Mouse (Mus musculus) intestine, embryonic 14.5 days (tissue): ENCODE data around the gene Anp32e. TPM values are rescaled to one million over a fixed set of nuclear protein-coding genes. Genes with fewer than 3 reads are reported as not detected.
"Not testable (repeated sequence)": the region's sequence is repeated elsewhere in the genome, so short reads cannot be mapped to it uniquely, and the experiment has no call there.

Experiments used
- ATAC-seq: fragments of 200-750 bp; cut with Nextera tagmentation; replicated peaks from 2 replicates; pipeline ENCODE4 v1.8.0; 2017; ENCODE audit warnings: low read depth, moderate number of reproducible peaks, moderate TSS enrichment, moderate library complexity; ENCODE audit not compliant: low FRiP score, low TSS enrichment
- DNase-seq: peaks from one replicate; pipeline ENCODE4 v3.0.0-alpha.2; 2018; ENCODE audit warnings: low spot score
- H3K27ac ChIP-seq: fragments of 300-500 bp; sonication (generic); 2 replicates; pipeline ENCODE4 v1.5.1; 2014; ENCODE audit warnings: low read depth, mild to moderate bottlenecking, control low read depth
- H3K27me3 ChIP-seq: fragments of 300-500 bp; sonication (generic); replicated peaks from 2 replicates; pipeline ENCODE4 v1.6.1; 2014; ENCODE audit warnings: low read length, control low read depth; ENCODE audit not compliant: control insufficient read depth, insufficient read depth
- H3K36me3 ChIP-seq: fragments of 300-500 bp; sonication (generic); 2 replicates; pipeline ENCODE4 v1.6.1; 2014; ENCODE audit warnings: low read length, control low read depth; ENCODE audit not compliant: control insufficient read depth, insufficient read depth
- H3K4me1 ChIP-seq: fragments of 300-500 bp; sonication (generic); replicated peaks from 2 replicates; pipeline ENCODE4 v1.6.1; 2014; ENCODE audit warnings: low read length, control low read depth, mixed read lengths; ENCODE audit not compliant: control insufficient read depth, insufficient read depth
- H3K4me2 ChIP-seq: fragments of 300-500 bp; sonication (generic); 2 replicates; pipeline ENCODE4 v1.6.1; 2014; ENCODE audit warnings: low read length
- H3K4me3 ChIP-seq: fragments of 300-500 bp; sonication (generic); 2 replicates; pipeline ENCODE4 v1.5.1; 2014; ENCODE audit warnings: low read depth, low read length, control low read depth, mixed read lengths
- H3K9ac ChIP-seq: fragments of 300-500 bp; sonication (generic); 2 replicates; pipeline ENCODE4 v1.6.1; 2014; ENCODE audit warnings: mild to moderate bottlenecking, low read length
- H3K9me3 ChIP-seq: fragments of 300-500 bp; sonication (generic); 2 replicates; pipeline ENCODE4 v1.6.1; 2016; ENCODE audit warnings: low read length, control low read depth; ENCODE audit not compliant: control insufficient read depth
- WGBS: fragments of 180-500 bp; shearing (Covaris S2); extraction: QIAGEN DNeasy Blood & Tissue Kit; methylation state at CpG from one replicate; pipeline ENCODE4 v1.1.7; 2014; 5-methylcytosine and 5-hydroxymethylcytosine counted together
- polyA plus RNA-seq: library from polyadenylated mRNA; unstranded; fragments of >200 nt; fragmentation: Nextera tagmentation; extraction: Ambion mirVana; gene quantifications from 2 replicates; pipeline ENCODE4 v1.2.1, GENCODE M21; 2014

The Anp32e gene
- polyA plus RNA-seq, 1 experiment from 2014 or later, result 54.3 TPM

DNA sequence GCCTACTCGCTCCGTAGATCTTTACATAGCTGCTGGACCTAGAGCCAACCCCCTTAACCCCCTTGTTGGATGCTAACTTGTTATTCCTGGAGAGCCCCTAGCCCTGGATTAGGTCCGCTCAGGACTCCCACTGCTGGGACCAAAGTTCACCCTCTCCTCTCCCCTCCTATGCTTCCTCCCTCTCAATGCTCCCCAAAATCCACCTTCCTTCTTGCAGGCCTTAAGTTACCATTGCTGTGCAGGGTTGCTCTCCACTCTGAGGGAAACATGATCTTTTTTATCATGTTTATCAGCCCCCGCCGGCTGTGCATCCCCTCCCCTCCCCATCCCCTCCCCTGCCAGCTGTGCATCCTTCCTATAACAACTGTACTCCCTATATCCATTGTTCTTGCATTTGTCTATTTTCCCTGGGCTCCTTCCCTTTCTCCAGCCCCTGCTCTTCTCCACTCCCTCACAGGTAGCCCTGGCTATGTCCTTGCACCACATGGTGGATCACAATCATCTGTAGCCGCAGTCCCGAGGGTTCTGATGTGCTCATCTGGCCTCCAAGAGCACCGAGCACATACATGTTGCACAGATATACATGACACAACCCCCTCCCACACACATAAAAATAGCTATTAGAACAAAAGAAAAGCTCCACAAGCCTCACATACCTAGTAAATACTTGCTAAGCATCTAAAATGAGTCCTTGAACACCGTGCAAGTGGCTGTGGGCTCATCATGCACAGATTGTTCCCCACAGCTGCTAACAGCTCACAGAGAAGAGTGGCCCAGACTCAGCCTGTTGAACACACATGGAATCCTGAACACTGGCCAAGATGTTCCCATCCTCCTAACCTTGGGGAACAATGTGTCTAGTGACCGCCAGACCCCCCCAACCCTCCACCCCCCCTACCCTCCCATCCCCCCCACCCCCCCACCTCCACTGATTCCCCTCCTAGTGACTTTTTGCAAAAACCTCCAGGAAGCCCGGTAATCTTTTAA, 36.7 kb upstream of the Anp32e start:
- peaks cover 26% of the 10 kb centered on the region for H3K4me1 ChIP-seq
- 0 out of 2 replicates have a peak overlapping the region, but pooled peaks have one; percentile 11 for H3K9ac ChIP-seq
- no peaks in the 10 kb centered on the region for H3K27me3 ChIP-seq
- 0 out of 2 replicates have a peak, but pooled peaks cover 7% of the 10 kb centered on the region for H3K36me3 ChIP-seq
- WGBS, result 36% methylated on average over 11 of the region's 11 CpGs
- no peak for ATAC-seq
- no peak for DNase-seq
- H3K4me2 ChIP-seq, result peak overlapping the region; percentile 54
- H3K27ac ChIP-seq, result peak overlapping the region; percentile 84
- peak overlapping the region; percentile 35 for H3K4me3 ChIP-seq
- no peaks in the 10 kb centered on the region for H3K9me3 ChIP-seq

GRCm38 (mm10) chr3:95893126-95893525, 35.9 kb upstream of the Anp32e start:
- no peaks in the 10 kb centered on the region for H3K9me3 ChIP-seq

GRCm38 (mm10) chr3:95893606-95894316, 35.3 kb upstream of the Anp32e start, which contains the start of gene Aph1a:
Gene Aph1a (plus strand): TSS chr3:95893969.
- Histone ChIP-seq H3K4me3 (peak within 1 kb of the TSS; percentile 61), H3K4me1 (peaks cover 26% of the 10 kb centered on the region), H3K27ac (peak within 1 kb of the TSS; percentile 84), H3K36me3 (peaks cover 10% of the 10 kb centered on the region; the same call in 1 of the 2 replicates), H3K4me2 (peak within 1 kb of the TSS; percentile 77), H3K9ac (peak within 1 kb of the TSS; percentile 72)
- not testable (repeated sequence) for H3K27me3 ChIP-seq, H3K9me3 ChIP-seq
- ATAC-seq (peak; percentile 96), DNase-seq (peak; percentile 91)
- WGBS, result 0% methylated on average over 19 of the region's 43 CpGs

More at GRCm38 (mm10) chr3:95893126-95893525, 35.9 kb upstream of the Anp32e start:
- peak overlapping the region; percentile 84 for H3K27ac ChIP-seq
- no peaks in the 10 kb centered on the region for H3K27me3 ChIP-seq
- H3K9ac ChIP-seq, result peak overlapping the region; percentile 36; the same call in 1 of the 2 replicates
- peak overlapping the region; percentile 63 for H3K4me2 ChIP-seq
- no peak for ATAC-seq
- WGBS, result 10% methylated on average over 7 of the region's 7 CpGs
- no peak for DNase-seq
- peaks cover 9% of the 10 kb centered on the region; the same call in 1 of the 2 replicates for H3K36me3 ChIP-seq
- peaks cover 26% of the 10 kb centered on the region for H3K4me1 ChIP-seq
- peak overlapping the region; percentile 61 for H3K4me3 ChIP-seq

GRCm38 (mm10) chr3:95894317-95895160, 34.5 kb upstream of the Anp32e start:
- Histone ChIP-seq H3K4me2 (peak overlapping the region; percentile 77), H3K9me3 (no peaks in the 10 kb centered on the region), H3K36me3 (peaks cover 10% of the 10 kb centered on the region; the same call in 1 of the 2 replicates), H3K27ac (peak overlapping the region; percentile 71), H3K4me1 (peaks cover 26% of the 10 kb centered on the region), H3K27me3 (no peaks in the 10 kb centered on the region), H3K9ac (peak overlapping the region; percentile 72), H3K4me3 (peak overlapping the region; percentile 61)
- DNase-seq, result peak; percentile 63
- WGBS, result 4% methylated on average over 16 of the region's 16 CpGs
- peak; percentile 24 for ATAC-seq

DNA sequence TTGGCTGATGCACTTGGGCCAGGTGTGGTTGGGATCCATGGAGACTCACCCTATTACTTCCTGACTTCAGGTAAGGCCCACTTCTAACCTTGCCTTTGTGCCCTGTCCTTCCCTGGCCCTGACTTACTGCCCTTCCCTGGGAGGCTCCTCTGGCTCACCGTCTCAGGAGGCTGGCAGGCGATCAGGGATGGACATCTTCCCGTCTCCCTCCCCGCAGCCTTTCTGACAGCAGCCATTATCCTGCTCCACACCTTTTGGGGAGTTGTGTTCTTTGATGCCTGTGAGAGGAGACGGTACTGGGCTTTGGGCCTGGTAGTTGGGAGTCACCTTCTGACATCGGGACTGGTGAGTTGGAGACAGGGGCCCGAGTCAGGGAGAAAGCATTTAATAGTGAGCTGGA, 33.5 kb upstream of the Anp32e start:
- Histone ChIP-seq H3K4me1 (peaks cover 24% of the 10 kb centered on the region), H3K4me2 (0 out of 2 replicates have a peak overlapping the region, but pooled peaks have one; percentile 77), H3K36me3 (peaks cover 10% of the 10 kb centered on the region; the same call in 1 of the 2 replicates)
- not testable (repeated sequence) for ATAC-seq, H3K27ac ChIP-seq, H3K9ac ChIP-seq, H3K4me3 ChIP-seq, DNase-seq, H3K9me3 ChIP-seq, H3K27me3 ChIP-seq
- WGBS, result 88% methylated on average over 7 of the region's 7 CpGs

DNA sequence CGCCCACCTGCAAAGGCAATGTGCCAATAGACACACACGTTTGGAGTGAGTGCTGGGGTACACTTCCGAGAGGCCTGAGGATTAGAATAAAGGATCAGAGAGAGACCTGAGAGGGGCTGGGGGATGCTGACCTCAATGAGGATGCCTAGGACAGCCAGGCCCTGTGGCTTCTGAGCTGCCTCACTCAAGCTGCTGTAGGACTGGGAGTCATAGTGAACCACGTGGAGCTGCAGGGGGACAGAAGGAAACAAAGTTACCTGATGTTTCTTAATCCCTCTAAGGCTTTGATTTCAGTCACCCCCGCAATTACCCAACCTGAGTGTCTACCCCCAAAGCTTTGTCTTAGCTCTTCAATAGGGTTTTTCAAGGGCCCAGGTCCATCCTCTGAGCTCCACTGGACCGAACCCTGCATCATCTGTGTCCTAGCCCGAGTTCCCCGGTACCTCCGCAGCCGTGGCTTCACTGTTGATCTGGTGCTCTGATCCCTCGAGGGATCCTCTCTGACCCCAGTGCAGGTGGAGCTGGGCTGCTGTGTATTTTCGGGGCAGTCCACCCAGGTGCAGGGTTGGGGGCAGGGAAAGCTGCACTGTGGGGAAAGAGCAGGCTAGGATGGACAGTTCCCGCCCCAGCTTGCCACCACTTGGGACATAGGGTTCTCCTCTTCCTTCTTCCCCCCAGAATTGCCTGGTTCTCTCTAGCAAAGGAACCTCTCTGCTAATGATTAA, 29.1 kb upstream of the Anp32e start:
- no peak overlapping the region for H3K27ac ChIP-seq
- H3K27me3 ChIP-seq, result no peaks in the 10 kb centered on the region
- DNase-seq, result no peak
- no peak overlapping the region for H3K9ac ChIP-seq
- H3K4me2 ChIP-seq, result no peak overlapping the region
- peaks cover 16% of the 10 kb centered on the region for H3K4me1 ChIP-seq
- H3K9me3 ChIP-seq, result no peaks in the 10 kb centered on the region
- peaks cover 10% of the 10 kb centered on the region; the same call in 1 of the 2 replicates for H3K36me3 ChIP-seq
- H3K4me3 ChIP-seq, result no peak overlapping the region
- WGBS, result 74% methylated on average over 13 of the region's 13 CpGs
- ATAC-seq, result no peak

- Histone ChIP-seq H3K9ac (no peak overlapping the region), H3K4me3 (no peak overlapping the region), H3K4me2 (no peak overlapping the region), H3K27ac (no peak overlapping the region), H3K4me1 (peaks cover 22% of the 10 kb centered on the region), H3K36me3 (peaks cover 10% of the 10 kb centered on the region; the same call in 1 of the 2 replicates), H3K27me3 (no peaks in the 10 kb centered on the region), H3K9me3 (no peaks in the 10 kb centered on the region)
- DNase-seq (no peak), ATAC-seq (no peak)
- 65% methylated on average over 9 of the region's 9 CpGs for WGBS
These were observed 27.3 kb upstream of the Anp32e start for GRCm38 (mm10) chr3:95901616-95902372.
